8 mouse cellular contexts compared by ENCODE assay signal in the genomic region with DNA sequence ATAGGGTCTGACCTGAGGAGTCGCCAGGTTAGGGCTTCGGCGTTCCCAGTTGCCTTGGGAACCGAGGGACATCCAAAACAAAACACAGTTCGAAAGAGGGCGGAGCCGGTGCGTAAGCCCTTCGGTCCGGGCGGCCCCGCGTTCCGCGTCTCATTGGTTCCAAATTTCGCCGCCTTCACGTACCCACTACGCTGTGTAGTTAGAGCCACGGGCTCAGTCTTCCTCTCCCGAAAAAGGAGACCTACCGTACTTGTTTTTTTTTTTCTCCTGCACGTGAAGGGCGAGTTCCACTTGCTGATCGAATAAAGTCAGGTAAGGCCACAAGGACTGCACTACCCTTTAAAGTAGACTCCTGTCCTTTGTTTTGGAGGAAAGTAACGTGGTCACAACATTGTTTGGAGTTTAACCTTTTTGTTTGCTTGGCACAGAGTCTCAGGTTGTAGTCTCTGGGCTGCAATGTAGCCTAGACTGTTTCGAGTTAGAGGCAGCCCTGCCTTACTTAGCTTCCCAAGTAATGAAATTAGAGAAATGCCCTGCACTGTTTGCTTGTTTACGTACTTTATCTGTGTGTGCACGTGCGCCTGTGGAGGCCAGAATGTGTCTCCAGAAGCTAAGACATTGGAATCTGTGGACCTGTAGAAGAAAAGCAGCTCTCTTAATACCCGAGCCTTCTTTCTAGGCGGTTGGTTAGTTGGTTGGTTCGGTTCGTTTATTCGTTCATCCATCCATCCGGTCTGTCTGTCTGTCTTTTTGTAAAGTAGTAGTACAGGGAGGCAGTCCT. TPM values are rescaled to one million over a fixed set of nuclear protein-coding genes. Genes with fewer than 3 reads are reported as not detected.
DNase-seq lines count a peak whose midpoint lies in the region; ATAC-seq lines count a peak whose summit lies in the region.

No protein-coding gene starts in this region.

- peak overlapping the region; percentile 62 for H3K4me3 ChIP-seq in intestine, embryonic 16.5 days (ENCODE audit: low read length)
- peak overlapping the region; percentile 63 for H3K4me3 ChIP-seq in midbrain, embryonic 10.5 days

- peak overlapping the region; percentile 72 for H3K9ac ChIP-seq in intestine, embryonic 16.5 days (ENCODE audit: low read depth, low read length)

- no peaks in the 10 kb centered on the region for H3K9me3 ChIP-seq in intestine, embryonic 16.5 days (ENCODE audit: control insufficient read depth, low read length)
- H3K9me3 ChIP-seq in midbrain, embryonic 10.5 days (replicated peaks), result no peaks in the 10 kb centered on the region

- intact Hi-C loops in left cerebral cortex, postnatal 36 days (cut with DNase I), result no loop called here

- no peaks in the 10 kb centered on the region for H3K27me3 ChIP-seq in intestine, embryonic 16.5 days (replicated peaks; ENCODE audit: control insufficient read depth, insufficient read depth, low read length)
- H3K27me3 ChIP-seq in midbrain, embryonic 10.5 days (ENCODE audit: low read depth, poor library complexity, severe bottlenecking), result no peaks in the 10 kb centered on the region

- H3K4me1 ChIP-seq in intestine, embryonic 16.5 days (ENCODE audit: control insufficient read depth, insufficient read depth, low read length), result peaks cover 6% of the 10 kb centered on the region
- peaks cover 14% of the 10 kb centered on the region for H3K4me1 ChIP-seq in midbrain, embryonic 10.5 days

- H3K4me2 ChIP-seq in intestine, embryonic 16.5 days (ENCODE audit: low read depth, low read length), result peak overlapping the region; percentile 80

- WGBS in intestine, embryonic 16.5 days, result 5% methylated on average over 36 of the region's 36 CpGs
- 8% methylated on average over 36 of the region's 36 CpGs for WGBS in midbrain, embryonic 10.5 days

- DNase-seq in adrenal gland, postnatal 10 days, result peak; percentile 90
- DNase-seq in embryo, embryonic 9.5 days (ENCODE audit: extremely low spot score), result peak; percentile 90
- DNase-seq in gastrocnemius, postnatal 4 days (ENCODE audit: low spot score in 2 of 2), result peak; percentile 66 to 84
- DNase-seq in left cerebral cortex, postnatal 36 days (ENCODE audit: low spot score in 2 of 2), result peak; percentile 71 to 73
- DNase-seq in midbrain, embryonic 10.5 days (ENCODE audit: low spot score), result peak; percentile 86
- peak; percentile 59 to 61 for DNase-seq in right cerebral cortex, postnatal 36 days (ENCODE audit: low spot score in 2 of 2)
- peak; percentile 81 to 86 for DNase-seq in urinary bladder, postnatal 4 days (ENCODE audit: low spot score in 2 of 2)

- peak overlapping the region; percentile 73 for H3K27ac ChIP-seq in intestine, embryonic 16.5 days (ENCODE audit: low read length)
- H3K27ac ChIP-seq in midbrain, embryonic 10.5 days (replicated peaks), result peak overlapping the region; percentile 85

- peaks cover 8% of the 10 kb centered on the region; the same call in 1 of the 2 replicates for H3K36me3 ChIP-seq in intestine, embryonic 16.5 days (ENCODE audit: control insufficient read depth, insufficient read depth, low read length)
- peaks cover 18% of the 10 kb centered on the region for H3K36me3 ChIP-seq in midbrain, embryonic 10.5 days

- peak; percentile 94 for ATAC-seq in intestine, embryonic 16.5 days

RNA-seq across cellular contexts. Expression of gene Etfbkmt, which starts 1.9 kb away (rescaled TPM):
- 10 to 100 TPM; 23.6 to 43.5 TPM for total RNA-seq in adrenal gland, postnatal 10 days (2021)
- 1 to 10 TPM; 8.0 to 9.0 TPM for total RNA-seq in gastrocnemius, postnatal 4 days (2021)
- 16.1 and 17.1 TPM in 2 replicates for polyA plus RNA-seq in intestine, embryonic 16.5 days (2015; fragmentation: Nextera tagmentation; extraction: Ambion mirVana)
- total RNA-seq in left cerebral cortex, postnatal 36 days (2021), result 1 to 10 TPM; 1.7 to 2.5 TPM
- polyA plus RNA-seq in midbrain, embryonic 10.5 days (2016; fragmentation: Nextera tagmentation; extraction: Ambion mirVana), result 9.8 and 9.9 TPM in 2 replicates

RNA-seq across cellular contexts. Expression of gene Gm10203, which starts 11.6 kb away (rescaled TPM):
- not detected for total RNA-seq in adrenal gland, postnatal 10 days (2021)
- not detected for total RNA-seq in gastrocnemius, postnatal 4 days (2021)
- polyA plus RNA-seq in intestine, embryonic 16.5 days (2015; fragmentation: Nextera tagmentation; extraction: Ambion mirVana), result not detected in 2 replicates
- not detected for total RNA-seq in left cerebral cortex, postnatal 36 days (2021)
- polyA plus RNA-seq in midbrain, embryonic 10.5 days (2016; fragmentation: Nextera tagmentation; extraction: Ambion mirVana), result not detected in 2 replicates

RNA-seq across cellular contexts. Expression of gene Dennd5b, which starts 40.1 kb away (rescaled TPM):
- 10 to 100 TPM; 19.0 to 19.1 TPM for total RNA-seq in adrenal gland, postnatal 10 days (2021)
- 10 to 100 TPM; 16.9 to 21.1 TPM for total RNA-seq in gastrocnemius, postnatal 4 days (2021)
- 7.4 and 9.1 TPM in 2 replicates for polyA plus RNA-seq in intestine, embryonic 16.5 days (2015; fragmentation: Nextera tagmentation; extraction: Ambion mirVana)
- 10 to 100 TPM; 59.9 to 68.9 TPM for total RNA-seq in left cerebral cortex, postnatal 36 days (2021)
- 11.9 and 14.3 TPM in 2 replicates for polyA plus RNA-seq in midbrain, embryonic 10.5 days (2016; fragmentation: Nextera tagmentation; extraction: Ambion mirVana)

RNA-seq across cellular contexts. Expression of gene Amn1, which starts 46.9 kb away (rescaled TPM):
- 10 to 100 TPM; 25.0 to 26.0 TPM for total RNA-seq in adrenal gland, postnatal 10 days (2021)
- 10 to 100 TPM; 13.6 to 15.8 TPM for total RNA-seq in gastrocnemius, postnatal 4 days (2021)
- polyA plus RNA-seq in intestine, embryonic 16.5 days (2015; fragmentation: Nextera tagmentation; extraction: Ambion mirVana), result 20.4 and 21.7 TPM in 2 replicates
- total RNA-seq in left cerebral cortex, postnatal 36 days (2021), result 10 to 100 TPM; 30.6 to 34.4 TPM
- polyA plus RNA-seq in midbrain, embryonic 10.5 days (2016; fragmentation: Nextera tagmentation; extraction: Ambion mirVana), result 50.2 and 59.7 TPM in 2 replicates

Comparison
In these comparisons a context has a peak if more than half of its experiments do, and no peak if none do; other contexts are left out.
1. Peak in every context shown above with its lines: DNase-seq, ATAC-seq, H3K4me3 ChIP-seq and H3K27ac ChIP-seq.